Mouse (Mus musculus) hindbrain, embryonic 15.5 days (tissue): Measurements from ENCODE around the gene Tmem50a. TPM values are rescaled to one million over a fixed set of nuclear protein-coding genes. Genes with fewer than 3 reads are reported as not detected.
A peak's percentile ranks its signal among the peaks of the same experiment; 100 is the strongest.

ENCODE experiments used
- ATAC-seq: fragments of 200-750 bp; cut with Nextera tagmentation; 2 replicates; pipeline ENCODE4 v1.8.0; 2017; ENCODE audit warnings: low read depth, moderate number of reproducible peaks, moderate TSS enrichment; ENCODE audit not compliant: low FRiP score
- H3K27ac ChIP-seq: fragments of 300-500 bp; sonication (generic); replicated peaks from 2 replicates; pipeline ENCODE4 v1.5.1; 2015; ENCODE audit warnings: mild to moderate bottlenecking, inconsistent platforms
- H3K27me3 ChIP-seq: fragments of 300-500 bp; sonication (generic); 2 replicates; pipeline ENCODE4 v1.6.1; 2015; ENCODE audit warnings: control low read depth, inconsistent platforms
- H3K36me3 ChIP-seq: fragments of 300-500 bp; sonication (generic); 2 replicates; pipeline ENCODE4 v1.6.1; 2015; ENCODE audit warnings: control low read depth, inconsistent platforms
- H3K4me1 ChIP-seq: fragments of 300-500 bp; sonication (generic); replicated peaks from 2 replicates; pipeline ENCODE4 v1.6.1; 2015; ENCODE audit warnings: control low read depth, inconsistent platforms
- H3K4me2 ChIP-seq: fragments of 300-500 bp; sonication (generic); 2 replicates; pipeline ENCODE4 v1.6.1; 2015; ENCODE audit warnings: moderate library complexity, mild to moderate bottlenecking, inconsistent platforms
- H3K4me3 ChIP-seq: fragments of 300-500 bp; sonication (generic); 2 replicates; pipeline ENCODE4 v1.5.1; 2015; ENCODE audit warnings: mild to moderate bottlenecking, inconsistent platforms
- H3K9ac ChIP-seq: fragments of 300-500 bp; sonication (generic); 2 replicates; pipeline ENCODE4 v1.6.1; 2015; ENCODE audit warnings: inconsistent platforms
- H3K9me3 ChIP-seq: fragments of 300-500 bp; sonication (generic); 2 replicates; pipeline ENCODE4 v1.6.1; 2016; ENCODE audit warnings: control low read depth, inconsistent platforms
- WGBS: fragments of 180-500 bp; shearing (Covaris S2); methylation state at CpG from one replicate; pipeline ENCODE4 v1.1.7; 2015; 5-methylcytosine and 5-hydroxymethylcytosine counted together
- polyA plus RNA-seq: library from polyadenylated mRNA; unstranded; fragments of >200 nt; fragmentation: Nextera tagmentation; extraction: Ambion mirVana; gene quantifications from 2 replicates; pipeline ENCODE4 v1.2.1, GENCODE M21; 2015

Gene Tmem50a
- polyA plus RNA-seq, result 209 and 217 TPM in 2 replicates

DNA sequence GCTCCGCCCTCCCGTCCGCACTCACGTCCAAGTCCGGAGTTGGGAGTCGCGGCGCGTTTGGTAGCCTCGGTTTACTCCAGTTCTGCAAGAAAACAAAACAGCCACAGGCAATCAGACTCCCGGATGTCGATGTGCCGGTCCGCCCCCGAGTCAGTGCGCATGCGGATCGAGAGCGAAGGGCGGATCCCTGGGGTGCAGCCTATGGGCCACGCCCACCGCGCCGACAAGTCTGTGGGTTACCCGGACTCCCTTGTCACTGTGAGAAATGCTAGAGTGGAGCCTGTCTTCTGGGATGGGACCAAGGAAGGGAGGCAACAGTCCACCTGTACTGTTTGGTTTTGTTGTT, at the start of gene Tmem50a:
TSS of gene Tmem50a (minus strand) at position 161 of the 346 bp plus-strand sequence.
- under 1% methylated on average over 25 of the region's 25 CpGs for WGBS
- no peaks in the 10 kb centered on the region for H3K27me3 ChIP-seq
- peaks cover 21% of the 10 kb centered on the region for H3K4me1 ChIP-seq
- H3K36me3 ChIP-seq, result no peaks in the 10 kb centered on the region; the same call in 1 of the 2 replicates
- ATAC-seq, result peak; percentile 91
- H3K4me3 ChIP-seq, result peak within 1 kb of the TSS; percentile 60
- peak within 1 kb of the TSS; percentile 73 for H3K4me2 ChIP-seq
- H3K27ac ChIP-seq, result peak within 1 kb of the TSS; percentile 84
- no peaks in the 10 kb centered on the region for H3K9me3 ChIP-seq
- peak within 1 kb of the TSS; percentile 68 for H3K9ac ChIP-seq

DNA sequence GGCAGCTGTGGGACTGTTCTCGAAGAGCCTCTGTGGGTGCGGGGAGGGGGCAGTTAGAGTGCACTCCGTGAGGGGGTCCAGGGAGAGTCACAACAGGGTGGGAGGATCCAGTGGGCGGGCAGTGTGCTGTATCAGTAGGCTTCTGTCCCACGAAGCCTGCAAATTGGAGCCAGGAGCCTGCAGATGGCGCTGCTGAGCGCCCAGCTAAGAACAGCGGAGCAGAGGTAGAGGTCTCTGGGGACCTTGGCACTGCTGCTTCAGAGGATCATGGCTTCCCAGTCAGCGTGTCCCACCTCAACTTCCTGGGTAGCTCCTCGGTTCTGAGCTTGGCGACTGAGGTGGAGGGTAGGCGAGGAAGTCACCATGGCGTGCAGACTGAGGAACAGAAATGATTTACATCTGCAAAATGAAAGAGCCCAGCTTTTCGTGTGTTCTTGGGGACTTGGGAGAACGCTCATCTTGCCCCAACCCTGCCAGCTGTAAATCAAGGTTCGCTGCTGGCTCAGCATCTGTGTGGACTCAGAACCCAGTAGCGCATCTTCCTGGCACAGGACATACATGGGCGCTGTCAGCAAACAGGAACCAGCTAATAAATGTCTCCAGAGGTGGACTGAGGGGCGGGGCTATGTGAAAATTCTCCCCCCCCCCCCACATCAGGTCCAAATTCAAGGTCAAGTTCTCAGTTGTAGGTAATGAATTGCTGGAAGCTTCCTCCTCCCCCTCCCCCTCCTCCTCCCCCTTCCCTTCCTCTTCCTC, 48.4 kb upstream of the Tmem50a start:
- Histone ChIP-seq H3K27me3 (peaks cover 4% of the 10 kb centered on the region; the same call in 1 of the 2 replicates), H3K9ac (no peak overlapping the region), H3K4me1 (no peaks in the 10 kb centered on the region), H3K27ac (no peak overlapping the region), H3K9me3 (no peaks in the 10 kb centered on the region), H3K4me3 (no peak overlapping the region), H3K36me3 (no peaks in the 10 kb centered on the region), H3K4me2 (0 out of 2 replicates have a peak overlapping the region, but pooled peaks have one; percentile 5)
- ATAC-seq, result peak; percentile 30; the same call in 1 of the 2 replicates
- 22% methylated on average over 19 of the region's 19 CpGs for WGBS

DNA sequence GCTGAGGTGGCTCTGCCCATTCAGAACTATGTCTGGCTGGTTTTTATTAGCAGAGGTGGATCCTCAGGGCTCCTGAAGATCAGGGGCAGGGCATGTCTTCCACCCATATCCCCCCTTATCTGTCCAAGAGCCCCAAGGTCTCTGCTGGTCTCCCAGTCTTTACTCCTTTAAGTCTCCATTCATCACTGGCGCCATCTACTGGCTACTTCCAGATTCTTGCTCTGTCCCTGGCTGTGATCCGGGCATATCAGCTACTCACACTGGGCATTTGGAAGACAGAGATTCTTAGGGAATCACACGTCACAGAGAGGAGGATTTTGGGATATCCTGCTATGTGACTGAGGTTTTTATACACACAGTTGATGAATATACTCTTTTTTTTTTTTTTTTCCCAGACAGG, 41.5 kb upstream of the Tmem50a start:
- no peak for ATAC-seq
- 28% methylated on average over 3 of the region's 3 CpGs for WGBS
- H3K4me1 ChIP-seq, result peaks cover 10% of the 10 kb centered on the region; the same call in 1 of the 2 replicates
- peaks cover 2% of the 10 kb centered on the region; the same call in 1 of the 2 replicates for H3K27me3 ChIP-seq
- H3K9ac ChIP-seq, result no peak overlapping the region
- H3K36me3 ChIP-seq, result no peaks in the 10 kb centered on the region
- no peak overlapping the region for H3K27ac ChIP-seq
- no peak overlapping the region for H3K4me2 ChIP-seq
- no peak overlapping the region for H3K4me3 ChIP-seq
- no peaks in the 10 kb centered on the region for H3K9me3 ChIP-seq

DNA sequence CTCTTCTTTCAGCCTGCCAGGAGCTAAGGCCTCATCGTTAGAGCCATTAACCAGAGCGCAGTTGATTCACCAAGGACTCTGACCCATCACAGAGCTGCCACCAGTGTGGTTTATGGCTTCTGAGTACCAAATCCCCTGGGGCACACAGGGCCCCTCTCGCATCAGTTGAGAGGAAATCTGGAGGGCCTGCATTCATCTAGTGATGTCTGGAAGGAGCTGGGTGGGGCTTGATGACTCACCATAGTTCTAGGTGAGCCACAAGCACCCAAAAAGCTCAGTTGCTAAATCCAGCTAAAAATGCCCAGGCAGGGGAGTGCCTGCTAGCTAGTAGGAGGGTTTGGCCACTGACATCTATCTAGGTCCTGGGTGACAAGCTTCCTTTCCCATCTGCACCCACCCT, 41.0 kb upstream of the Tmem50a start:
- WGBS, result 82% methylated on average over 3 of the region's 3 CpGs
- no peak for ATAC-seq

DNA sequence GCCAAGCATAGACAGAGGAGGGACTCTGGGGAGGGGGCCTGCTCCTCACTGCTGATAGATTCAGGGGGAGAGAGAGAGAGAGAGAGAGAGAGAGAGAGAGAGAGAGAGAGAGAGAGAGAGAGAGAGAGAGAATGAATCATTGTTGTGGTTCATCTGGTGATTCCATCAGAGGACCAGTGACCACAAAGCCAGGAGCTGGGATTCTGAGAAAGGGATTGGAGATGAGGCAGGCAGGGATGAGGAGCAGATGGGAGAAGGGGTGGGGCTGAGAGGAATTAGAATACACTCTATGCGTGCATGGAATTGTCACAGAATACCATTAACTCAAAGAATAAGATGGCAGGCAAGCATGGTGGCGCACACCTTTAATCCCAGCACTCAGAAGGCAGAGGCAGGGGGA, 40.4 kb upstream of the Tmem50a start:
- ATAC-seq, result no peak
- Histone ChIP-seq H3K4me1 (peaks cover 15% of the 10 kb centered on the region), H3K9ac (no peak overlapping the region), H3K9me3 (no peaks in the 10 kb centered on the region), H3K4me3 (no peak overlapping the region), H3K4me2 (no peak overlapping the region), H3K36me3 (no peaks in the 10 kb centered on the region), H3K27me3 (0 out of 2 replicates have a peak, but pooled peaks cover 2% of the 10 kb centered on the region), H3K27ac (no peak overlapping the region)
- WGBS, result 83% methylated on average over 2 of the region's 2 CpGs

More for the DNA sequence above, 41.0 kb upstream of the Tmem50a start:
- no peak overlapping the region for H3K4me3 ChIP-seq
- no peaks in the 10 kb centered on the region for H3K9me3 ChIP-seq
- H3K27ac ChIP-seq, result no peak overlapping the region
- H3K27me3 ChIP-seq, result 0 out of 2 replicates have a peak, but pooled peaks cover 2% of the 10 kb centered on the region
- H3K9ac ChIP-seq, result no peak overlapping the region
- no peak overlapping the region for H3K4me2 ChIP-seq
- no peaks in the 10 kb centered on the region for H3K36me3 ChIP-seq
- peaks cover 11% of the 10 kb centered on the region for H3K4me1 ChIP-seq

DNA sequence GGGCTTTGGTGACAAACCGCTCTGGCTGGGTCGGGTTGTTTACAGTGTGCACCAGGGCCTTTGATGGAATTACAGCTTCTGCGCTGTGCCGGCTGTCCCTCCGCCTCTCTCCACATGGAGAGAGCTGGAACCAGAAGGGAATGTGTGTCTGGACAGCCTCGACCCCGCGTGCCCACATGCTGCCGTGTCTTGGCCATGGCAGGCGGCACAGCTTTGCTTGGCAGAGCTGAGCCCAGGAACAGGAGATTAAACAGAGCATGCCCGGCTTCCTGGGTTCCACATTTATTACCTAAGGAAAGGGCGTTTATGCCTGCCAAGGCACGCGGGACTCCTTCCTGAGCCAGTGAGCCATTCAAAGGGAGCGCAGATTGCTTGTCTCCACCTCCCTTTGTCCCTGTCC, 39.6 kb upstream of the Tmem50a start:
- Histone ChIP-seq H3K9ac (no peak overlapping the region), H3K4me1 (peaks cover 15% of the 10 kb centered on the region), H3K27me3 (0 out of 2 replicates have a peak, but pooled peaks cover 2% of the 10 kb centered on the region), H3K4me3 (no peak overlapping the region), H3K27ac (no peak overlapping the region), H3K4me2 (no peak overlapping the region), H3K9me3 (no peaks in the 10 kb centered on the region), H3K36me3 (no peaks in the 10 kb centered on the region)
- no peak for ATAC-seq
- 25% methylated on average over 15 of the region's 15 CpGs for WGBS

DNA sequence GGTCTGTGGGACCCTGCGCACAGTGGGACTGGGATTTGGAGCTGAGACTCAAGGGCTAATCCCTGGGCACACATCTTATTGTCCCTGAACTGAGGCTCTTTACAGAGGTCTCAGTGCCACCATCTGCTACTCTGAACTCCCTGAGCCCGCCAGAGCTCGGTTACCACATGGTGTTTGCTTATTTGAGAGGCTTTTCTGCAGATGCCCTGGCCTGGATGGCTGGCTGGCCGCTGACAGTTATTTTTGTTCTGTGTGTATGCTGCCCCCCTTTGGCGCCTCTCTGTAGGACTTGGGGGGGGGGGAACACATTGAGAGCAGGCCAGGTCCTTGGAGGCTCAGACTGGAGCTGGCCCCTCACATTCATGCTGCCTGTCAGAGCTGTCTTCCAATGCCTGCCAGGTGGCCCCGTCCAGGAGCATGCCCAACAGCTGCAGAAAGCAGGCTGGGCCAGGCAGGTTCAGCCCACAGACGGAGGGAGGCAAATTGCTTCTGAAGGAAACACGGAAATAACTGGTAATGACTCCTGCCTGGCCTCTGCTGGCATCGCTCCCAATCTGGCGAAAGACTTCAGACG, 35.8 kb upstream of the Tmem50a start:
- Histone ChIP-seq H3K27ac (no peak overlapping the region; the same call in 1 of the 2 replicates), H3K4me3 (no peak overlapping the region), H3K4me2 (no peak overlapping the region), H3K4me1 (peaks cover 20% of the 10 kb centered on the region), H3K27me3 (0 out of 2 replicates have a peak, but pooled peaks cover 2% of the 10 kb centered on the region), H3K36me3 (no peaks in the 10 kb centered on the region), H3K9me3 (no peaks in the 10 kb centered on the region), H3K9ac (no peak overlapping the region)
- WGBS, result 18% methylated on average over 11 of the region's 11 CpGs
- ATAC-seq, result peak; percentile 85

DNA sequence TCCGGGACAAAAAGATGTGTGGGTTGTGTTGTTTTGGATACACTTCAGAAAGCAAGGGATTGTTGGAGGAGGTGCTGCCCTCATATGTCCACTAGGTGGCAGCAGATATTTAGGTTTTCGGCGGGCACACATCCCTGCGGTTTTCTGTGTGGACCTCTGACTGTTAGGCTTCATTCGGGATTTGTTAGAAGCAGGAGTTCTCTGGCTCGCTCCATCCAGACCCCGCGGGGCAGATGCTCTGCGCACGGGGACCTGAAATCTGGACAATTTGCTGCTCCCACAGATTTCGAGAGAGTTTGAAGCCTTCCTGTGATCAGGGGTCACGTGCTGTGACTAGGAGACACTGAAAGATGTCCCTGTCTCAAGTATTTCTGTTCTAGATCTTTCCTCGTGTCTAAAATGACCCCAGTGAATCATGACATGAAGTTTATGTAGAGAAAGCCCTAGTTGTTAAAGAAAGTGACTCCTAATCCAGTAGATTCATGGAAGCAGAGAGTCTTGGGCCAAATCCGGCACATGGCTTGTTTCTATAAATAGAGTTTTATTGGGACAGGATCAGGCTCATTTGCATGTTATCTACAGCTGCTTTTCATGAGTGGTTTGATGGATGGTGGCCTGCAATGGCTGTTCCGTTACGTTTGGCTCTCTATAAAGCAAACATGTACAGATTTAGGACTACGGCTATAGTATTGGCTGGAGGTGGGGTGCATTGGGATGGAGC, 31.4 kb upstream of the Tmem50a start:
- peak overlapping the region; percentile 21 for H3K4me3 ChIP-seq
- peak overlapping the region; percentile 54 for H3K4me2 ChIP-seq
- H3K27ac ChIP-seq, result no peak overlapping the region
- peaks cover 11% of the 10 kb centered on the region; the same call in 1 of the 2 replicates for H3K27me3 ChIP-seq
- peaks cover 18% of the 10 kb centered on the region for H3K4me1 ChIP-seq
- 12% methylated on average over 17 of the region's 17 CpGs for WGBS
- H3K9me3 ChIP-seq, result no peaks in the 10 kb centered on the region
- 0 out of 2 replicates have a peak, but pooled peaks have one; percentile 55 for ATAC-seq
- no peak overlapping the region; the same call in 1 of the 2 replicates for H3K9ac ChIP-seq
- H3K36me3 ChIP-seq, result no peaks in the 10 kb centered on the region

DNA sequence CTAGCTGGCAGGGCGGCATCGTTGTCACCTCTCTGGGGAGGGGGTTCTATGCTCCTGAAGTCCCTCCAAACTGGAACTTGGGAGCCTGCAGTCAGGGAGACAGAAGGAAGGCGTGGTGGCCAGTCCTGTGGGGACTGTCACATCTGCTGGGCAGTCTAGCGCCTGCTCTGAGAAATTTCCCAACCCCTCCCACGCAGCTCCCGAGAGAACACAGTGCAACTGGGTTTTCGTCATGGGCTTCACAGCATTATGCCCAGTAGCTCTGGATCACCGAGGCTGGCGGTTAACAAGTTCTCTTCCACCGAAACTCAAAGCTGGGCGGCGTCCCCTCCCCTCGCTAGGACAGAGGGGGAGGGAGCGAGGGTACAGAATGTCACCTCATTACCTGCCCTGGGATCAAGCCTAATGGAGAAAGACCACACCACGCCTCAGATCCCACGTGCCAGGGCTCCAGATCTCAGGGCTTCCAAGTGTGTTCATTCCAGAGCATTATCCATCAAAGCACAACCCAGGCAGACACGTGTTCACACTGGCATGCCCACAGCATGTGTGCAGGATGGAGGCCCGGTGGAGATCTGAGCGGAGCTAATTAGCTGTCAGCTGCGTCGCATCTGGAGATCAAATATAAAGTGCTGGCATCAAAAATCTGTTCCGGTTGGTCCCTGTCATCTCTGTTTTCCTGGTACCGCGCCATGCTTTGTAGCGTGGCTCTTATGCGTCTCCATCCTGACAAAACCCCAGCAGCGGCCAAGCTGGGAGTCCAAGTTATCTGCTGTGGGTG, 29.1 kb upstream of the Tmem50a start:
- H3K27me3 ChIP-seq, result peaks cover 11% of the 10 kb centered on the region; the same call in 1 of the 2 replicates
- H3K27ac ChIP-seq, result no peak overlapping the region
- peaks cover 14% of the 10 kb centered on the region for H3K4me1 ChIP-seq
- H3K36me3 ChIP-seq, result no peaks in the 10 kb centered on the region
- H3K9ac ChIP-seq, result no peak overlapping the region
- WGBS, result 43% methylated on average over 27 of the region's 27 CpGs
- H3K9me3 ChIP-seq, result no peaks in the 10 kb centered on the region
- no peak overlapping the region for H3K4me3 ChIP-seq
- no peak overlapping the region for H3K4me2 ChIP-seq
- no peak for ATAC-seq

DNA sequence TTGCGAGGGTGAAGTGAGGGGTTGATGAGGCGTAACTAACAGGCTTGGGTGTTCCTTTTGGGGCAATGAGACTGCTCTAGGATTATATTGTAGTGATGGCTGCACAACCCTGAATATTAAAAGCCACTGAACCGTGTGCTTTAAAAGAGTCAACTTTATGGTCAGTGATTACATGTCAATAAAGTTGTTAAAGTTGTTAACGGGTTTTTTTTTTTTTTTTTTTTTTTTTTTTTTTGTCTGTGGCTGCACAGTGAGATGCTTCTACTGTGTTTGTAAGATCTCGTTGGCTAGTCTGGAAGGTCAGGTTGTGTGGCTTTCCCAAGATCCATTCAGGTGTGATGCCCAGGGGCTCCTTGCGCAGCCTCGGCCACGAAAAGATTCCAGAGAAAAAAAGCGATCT, 25.1 kb upstream of the Tmem50a start:
- H3K27ac ChIP-seq, result no peak overlapping the region
- H3K4me3 ChIP-seq, result no peak overlapping the region
- ATAC-seq, result no peak
- peaks cover 9% of the 10 kb centered on the region; the same call in 1 of the 2 replicates for H3K27me3 ChIP-seq
- H3K9ac ChIP-seq, result no peak overlapping the region
- H3K4me1 ChIP-seq, result peaks cover 9% of the 10 kb centered on the region
- 55% methylated on average over 9 of the region's 9 CpGs for WGBS
- H3K4me2 ChIP-seq, result no peak overlapping the region
- no peaks in the 10 kb centered on the region for H3K9me3 ChIP-seq
- H3K36me3 ChIP-seq, result peaks cover 23% of the 10 kb centered on the region
